Mouse (Mus musculus) kidney, postnatal 14 days (tissue): ENCODE measurements at regions not wholly inside any gene's neighbourhood (a gene's known extent, or its start where the extent isn't known, plus 50 kb on each side); places are given as distances from the start of the nearest gene placed in this dataset.
"Not testable (repeated sequence)": the region's sequence is repeated elsewhere in the genome, so short reads cannot be mapped to it uniquely, and the experiment has no call there.

Experiments used
- DNase-seq: peaks from one replicate; pipeline ENCODE4 v3.0.0; 2022; ENCODE audit warnings: mixed read lengths

GRCm38 (mm10) chr14:53792432-53792831, 461.5 kb downstream of the Dad1 start:
- DNase-seq, result not testable (repeated sequence)

GRCm38 (mm10) chr14:53785547-53785946, 468.4 kb downstream of the Dad1 start:
- not testable (repeated sequence) for DNase-seq

GRCm38 (mm10) chr14:53777375-53777774, 476.5 kb downstream of the Dad1 start:
- no peak for DNase-seq

- DNase-seq, result peak; percentile 53
These were observed 477.2 kb downstream of the Dad1 start for GRCm38 (mm10) chr14:53776717-53777116.

GRCm38 (mm10) chr14:53766501-53766900, 487.4 kb downstream of the Dad1 start:
- DNase-seq, result not testable (repeated sequence)

GRCm38 (mm10) chr14:53765918-53766317, 488.0 kb downstream of the Dad1 start:
- DNase-seq, result not testable (repeated sequence)

GRCm38 (mm10) chr14:53760578-53760977, 493.3 kb downstream of the Dad1 start:
- not testable (repeated sequence) for DNase-seq

- not testable (repeated sequence) for DNase-seq
These were observed 496.1 kb downstream of the Dad1 start for GRCm38 (mm10) chr14:53757782-53758181.

GRCm38 (mm10) chr14:53757095-53757494, 496.8 kb downstream of the Dad1 start:
- DNase-seq, result not testable (repeated sequence)

GRCm38 (mm10) chr14:53750703-53751441, 503.0 kb downstream of the Dad1 start:
- no peak for DNase-seq

- DNase-seq, result not testable (repeated sequence)
These were observed 510.4 kb downstream of the Dad1 start for GRCm38 (mm10) chr14:53743552-53743951.

- not testable (repeated sequence) for DNase-seq
These were observed 511.0 kb downstream of the Dad1 start for GRCm38 (mm10) chr14:53742864-53743263.

- DNase-seq, result peak; percentile 19
These were observed 512.7 kb downstream of the Dad1 start for GRCm38 (mm10) chr14:53741246-53741645.

GRCm38 (mm10) chr14:53737962-53738361, 515.9 kb downstream of the Dad1 start:
- DNase-seq, result not testable (repeated sequence)

GRCm38 (mm10) chr14:53736274-53736673, 517.6 kb downstream of the Dad1 start:
- DNase-seq, result not testable (repeated sequence)

- DNase-seq, result not testable (repeated sequence)
These were observed 522.3 kb downstream of the Dad1 start for GRCm38 (mm10) chr14:53731600-53731999.

GRCm38 (mm10) chr14:53729877-53730276, 524.0 kb downstream of the Dad1 start:
- DNase-seq, result not testable (repeated sequence)

GRCm38 (mm10) chr14:53729149-53729548, 524.8 kb downstream of the Dad1 start:
- not testable (repeated sequence) for DNase-seq

- DNase-seq, result not testable (repeated sequence)
These were observed 527.0 kb downstream of the Dad1 start for GRCm38 (mm10) chr14:53726914-53727313.

GRCm38 (mm10) chr14:53723611-53724010, 530.3 kb downstream of the Dad1 start:
- not testable (repeated sequence) for DNase-seq

GRCm38 (mm10) chr14:53721901-53722300, 532.0 kb downstream of the Dad1 start:
- not testable (repeated sequence) for DNase-seq

- DNase-seq, result not testable (repeated sequence)
These were observed 544.3 kb downstream of the Dad1 start for GRCm38 (mm10) chr14:53709627-53710026.

GRCm38 (mm10) chr14:53704351-53704750, 549.6 kb downstream of the Dad1 start:
- DNase-seq, result not testable (repeated sequence)

GRCm38 (mm10) chr14:53703593-53703992, 550.3 kb downstream of the Dad1 start:
- DNase-seq, result not testable (repeated sequence)
